ENCODE assay signal across 13 mouse cellular contexts in the genomic region with DNA sequence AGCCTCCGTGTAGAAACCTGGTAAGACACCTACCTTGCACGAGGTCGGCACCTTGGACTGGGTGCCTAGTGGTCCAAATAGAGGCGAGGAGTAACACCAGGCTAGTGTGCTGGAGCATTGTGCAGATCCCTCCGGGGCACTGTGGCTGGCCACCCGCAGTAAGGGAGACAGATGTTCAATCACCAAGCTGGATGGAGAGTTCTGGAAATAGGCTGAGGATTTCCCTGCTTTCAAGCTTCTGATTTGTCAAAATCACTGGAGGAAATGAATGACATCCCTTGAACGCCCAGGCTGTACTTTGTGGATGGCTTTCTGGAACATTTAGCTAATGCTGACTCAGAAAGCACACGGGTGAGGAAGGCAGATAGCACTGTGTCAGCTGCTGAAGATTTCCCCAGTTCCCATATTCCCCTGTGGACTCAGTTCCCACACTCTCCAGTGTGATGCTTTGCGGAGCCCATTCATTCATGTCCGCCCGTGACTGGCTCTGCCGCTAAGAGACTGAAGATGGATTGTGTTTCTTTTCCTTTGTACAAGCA. TPM values are rescaled to one million over a fixed set of nuclear protein-coding genes. Genes with fewer than 3 reads are reported as not detected.
DNase-seq lines count a peak whose midpoint lies in the region; ATAC-seq and TF ChIP-seq lines count a peak whose summit lies in the region.
"Had no signal": no experiment of that assay in that cellular context is flagged by ENCODE, and none has a peak within 500 bp of the region (broad histone marks: within the 10 kb centered on the region; RNA-seq: fewer than 3 reads in every experiment).

A gene (minus strand): TSS at position 489 of the 539 bp plus-strand sequence.

- H3K4me1 ChIP-seq in heart, adult 2 months (ENCODE audit: control insufficient read depth, insufficient read depth, low read length): peaks cover 3% of the 10 kb centered on the region
- peaks cover 10% of the 10 kb centered on the region for H3K4me1 ChIP-seq in heart, embryonic 16.5 days (ENCODE audit: control insufficient read depth, insufficient read depth, low read length)
- H3K4me1 ChIP-seq in liver, embryonic 14.5 days (replicated peaks; ENCODE audit: control insufficient read depth in 2 of 2, insufficient read depth in 2 of 2, low read length in 1 of 2): peaks cover 3 to 9% of the 10 kb centered on the region in 2 experiments; a peak in 3 of 4 replicates
- H3K4me1 ChIP-seq in hindbrain, embryonic 10.5 days (replicated peaks): 0 out of 2 replicates have a peak, but pooled peaks cover 5% of the 10 kb centered on the region

- H3K79me2 ChIP-seq in heart, adult 2 months (replicated peaks; ENCODE audit: control insufficient read depth, insufficient read depth, low read length): no peaks in the 10 kb centered on the region

- TF ChIP-seq EP300 in heart, adult 2 months (IDR thresholded peaks at IDR 0.05; ENCODE audit: insufficient read depth, low read depth, low read length): no peak
- TF ChIP-seq EP300 in liver, embryonic 14.5 days (IDR thresholded peaks at IDR 0.05; ENCODE audit: low read depth): no peak

- H3K4me3 ChIP-seq in heart, adult 2 months: peak within 1 kb of the TSS; percentile 16; the same call in 1 of the 2 replicates
- H3K4me3 ChIP-seq in heart, embryonic 16.5 days (ENCODE audit: low read length): no peak within 1 kb of the TSS; the same call in 1 of the 2 replicates
- no peak within 1 kb of the TSS for H3K4me3 ChIP-seq in liver, embryonic 14.5 days (ENCODE audit: insufficient read depth in 1 of 2, low read depth in 2 of 2, low read length in 2 of 2)
- no peak within 1 kb of the TSS for H3K4me3 ChIP-seq in hindbrain, embryonic 10.5 days
- H3K4me3 ChIP-seq: embryonic facial prominence, embryonic 12.5 days had no signal

- TF ChIP-seq CTCF in heart, adult 2 months (IDR thresholded peaks at IDR 0.05): no peak
- TF ChIP-seq CTCF in liver, embryonic 14.5 days (IDR thresholded peaks at IDR 0.05; ENCODE audit: low read depth): no peak

- H3K36me3 ChIP-seq in heart, adult 2 months (ENCODE audit: control insufficient read depth, insufficient read depth, low read length): no peaks in the 10 kb centered on the region
- no peaks in the 10 kb centered on the region for H3K36me3 ChIP-seq in heart, embryonic 16.5 days (ENCODE audit: control insufficient read depth, insufficient read depth)
- no peaks in the 10 kb centered on the region for H3K36me3 ChIP-seq in liver, embryonic 14.5 days (replicated peaks; ENCODE audit: control insufficient read depth, insufficient read depth, low read depth)
- H3K36me3 ChIP-seq in hindbrain, embryonic 10.5 days: no peaks in the 10 kb centered on the region
- H3K36me3 ChIP-seq: embryonic facial prominence, embryonic 12.5 days had no signal

- H3K9me3 ChIP-seq in heart, embryonic 16.5 days (replicated peaks; ENCODE audit: control insufficient read depth, low read length): no peaks in the 10 kb centered on the region
- no peaks in the 10 kb centered on the region for H3K9me3 ChIP-seq in liver, embryonic 14.5 days (ENCODE audit: control insufficient read depth, low read length)
- no peaks in the 10 kb centered on the region for H3K9me3 ChIP-seq in hindbrain, embryonic 10.5 days
- H3K9me3 ChIP-seq: embryonic facial prominence, embryonic 12.5 days had no signal

- DNase-seq in heart, adult 2 months: peak; percentile 40 to 41
- DNase-seq in heart, postnatal 4 days: no peak
- DNase-seq in liver, embryonic 14.5 days (ENCODE audit: low read depth in 3 of 3, low spot score in 3 of 3): no peak
- peak; percentile 19 for DNase-seq in skeletal muscle tissue, adult 2 months (ENCODE audit: low read depth, low spot score)
- no peak for DNase-seq in T-cell, adult 2 months (ENCODE audit: low spot score)
- DNase-seq in hindbrain, embryonic 10.5 days (ENCODE audit: low spot score): no peak
- DNase-seq: cerebellum, adult 11-12 months; forebrain, postnatal 0 days; right cerebral cortex, postnatal 14 days; thymus, adult 18-20 months had no signal

- no peaks in the 10 kb centered on the region for H3K27me3 ChIP-seq in heart, adult 2 months (ENCODE audit: control insufficient read depth, insufficient read depth, low read length)
- no peaks in the 10 kb centered on the region for H3K27me3 ChIP-seq in heart, embryonic 16.5 days (ENCODE audit: control insufficient read depth, insufficient read depth, low read length)
- no peaks in the 10 kb centered on the region for H3K27me3 ChIP-seq in liver, embryonic 14.5 days (ENCODE audit: control insufficient read depth, insufficient read depth, low read length)
- H3K27me3 ChIP-seq in hindbrain, embryonic 10.5 days (ENCODE audit: insufficient read depth, poor library complexity, severe bottlenecking): no peaks in the 10 kb centered on the region
- H3K27me3 ChIP-seq: embryonic facial prominence, embryonic 12.5 days had no signal

- no peak within 1 kb of the TSS for H3K9ac ChIP-seq in heart, adult 2 months (ENCODE audit: low read depth, low read length)
- no peak within 1 kb of the TSS for H3K9ac ChIP-seq in heart, embryonic 16.5 days (ENCODE audit: low read length)
- H3K9ac ChIP-seq in liver, embryonic 14.5 days (replicated peaks): no peak within 1 kb of the TSS
- H3K9ac ChIP-seq: embryonic facial prominence, embryonic 12.5 days; forebrain, postnatal 0 days had no signal

- H3K27ac ChIP-seq in heart, adult 2 months: peak within 1 kb of the TSS; percentile 45
- H3K27ac ChIP-seq in heart, embryonic 16.5 days (ENCODE audit: low read length): no peak within 1 kb of the TSS
- no peak within 1 kb of the TSS for H3K27ac ChIP-seq in liver, embryonic 14.5 days
- H3K27ac ChIP-seq in hindbrain, embryonic 10.5 days: no peak within 1 kb of the TSS
- H3K27ac ChIP-seq: embryonic facial prominence, embryonic 12.5 days had no signal

- intact Hi-C loops in heart, adult 2 months (cut with DNase I): no loop called here

- H3K4me2 ChIP-seq in heart, embryonic 16.5 days (ENCODE audit: low read depth, low read length): no peak within 1 kb of the TSS
- H3K4me2 ChIP-seq in liver, embryonic 14.5 days (ENCODE audit: low read depth): no peak within 1 kb of the TSS
- H3K4me2 ChIP-seq: embryonic facial prominence, embryonic 12.5 days had no signal

- peak; percentile 57 for TF ChIP-seq POLR2A in heart, adult 2 months (IDR thresholded peaks at IDR 0.05; ENCODE audit: insufficient read depth, low read depth, low read length)

- ATAC-seq in heart, embryonic 16.5 days (replicated peaks; ENCODE audit: extremely low read depth, insufficient read depth, low FRiP score): no peak
- ATAC-seq in liver, embryonic 14.5 days (ENCODE audit: insufficient read depth): peak; percentile 61; the same call in 1 of the 2 replicates
- ATAC-seq: forebrain, postnatal 0 days had no signal

- whole genome bisulfite sequencing in heart, adult 2 months: 56% methylated on average over 12 of the region's 12 CpGs
- WGBS in heart, embryonic 16.5 days: 73% methylated on average over 12 of the region's 12 CpGs
- WGBS in liver, embryonic 14.5 days (ENCODE audit: insufficient replicate concordance): 53% methylated on average over 12 of the region's 12 CpGs
- WGBS in hindbrain, embryonic 10.5 days: 79% methylated on average over 12 of the region's 12 CpGs

RNA-seq across cellular contexts. Expression of the gene that starts here (rescaled TPM):
- 10 to 100 TPM; 28.0 to 31.0 TPM for total RNA-seq in heart, adult 2 months (2021)
- 17.4 and 28.8 TPM in 2 replicates for polyA plus RNA-seq in heart, adult 2 months (2012; rRNA removed)
- 10 to 100 TPM in 1 of 2 experiments, 1 to 10 TPM in 1; 9.0 to 10.2 TPM for total RNA-seq in heart, postnatal 4 days (2021)
- polyA plus RNA-seq in heart, embryonic 16.5 days (2015; fragmentation: Nextera tagmentation; extraction: Ambion mirVana): 13.1 and 14.0 TPM in 2 replicates
- 18.3 and 24.6 TPM in 2 replicates for polyA plus RNA-seq in liver, embryonic 14.5 days (2012; rRNA removed)
- polyA plus RNA-seq in liver, embryonic 14.5 days (2014; fragmentation: Nextera tagmentation; extraction: Ambion mirVana): 22.2 and 22.7 TPM in 2 replicates
- 0.73 and 1.7 TPM in 2 replicates for polyA plus RNA-seq in hindbrain, embryonic 10.5 days (2016; fragmentation: Nextera tagmentation; extraction: Ambion mirVana)
- total RNA-seq: megakaryocyte-erythroid progenitor cell, adult 5-6 weeks had no signal

Comparison
In these comparisons a context has a peak if more than half of its experiments do, and no peak if none do; other contexts are left out.
1. DNase-seq: peak in heart, adult 2 months (2 of 2) and skeletal muscle tissue, adult 2 months (single experiment); none in heart, postnatal 4 days (single experiment), liver, embryonic 14.5 days (0 of 3), T-cell, adult 2 months (single experiment) and hindbrain, embryonic 10.5 days (single experiment).